Mouse (Mus musculus): ENCODE measurements around the gene Ugt1a8. TPM values are rescaled to one million over a fixed set of nuclear protein-coding genes. Genes with fewer than 3 reads are reported as not detected.

Gene Ugt1a8
- total and polyA plus RNA-seq, 3 experiments, result not detected

DNA sequence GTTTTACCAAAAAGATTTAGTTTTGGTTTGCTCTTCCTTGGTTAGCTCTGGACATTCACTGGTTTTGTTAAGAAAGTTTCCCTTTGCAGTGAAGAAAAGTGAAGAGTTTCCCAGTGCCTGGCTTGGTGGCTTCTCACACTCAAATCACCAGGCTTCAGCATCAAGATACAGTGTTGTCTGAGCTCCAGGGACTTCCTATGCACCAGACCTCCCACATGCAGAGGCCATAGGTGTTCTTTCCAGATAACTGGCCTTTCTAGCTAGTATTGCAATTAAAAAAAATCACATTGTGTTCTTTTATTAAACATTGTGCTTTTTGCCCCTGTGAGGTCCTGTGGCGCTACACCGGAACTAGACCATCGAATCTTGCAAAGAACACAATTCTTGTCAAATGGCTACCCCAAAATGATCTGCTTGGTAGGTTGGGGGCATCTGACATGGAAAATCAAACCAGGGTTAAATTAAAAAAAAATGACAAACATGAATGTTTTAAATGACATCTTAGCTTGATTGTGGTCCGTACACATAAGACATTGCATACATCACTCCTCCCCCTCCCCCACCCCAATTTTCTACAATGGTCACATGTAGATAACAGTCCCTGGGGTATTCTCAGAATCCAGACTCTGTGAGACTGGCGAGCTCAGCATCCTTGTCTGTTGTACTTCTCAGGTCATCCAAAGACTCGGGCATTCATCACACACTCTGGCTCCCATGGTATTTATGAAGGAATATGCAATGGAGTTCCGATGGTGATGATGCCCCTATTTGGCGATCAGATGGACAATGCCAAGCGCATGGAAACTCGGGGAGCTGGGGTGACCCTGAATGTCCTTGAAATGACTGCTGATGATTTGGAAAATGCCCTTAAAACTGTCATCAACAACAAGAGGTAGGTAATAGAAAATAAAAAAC, 128.1 kb downstream of the Ugt1a8 start:
- Histone ChIP-seq H3K36me3 (replicated peaks) (no peaks in the 10 kb centered on the region), H3K9me3 (replicated peaks) (no peaks in the 10 kb centered on the region), H3K27me3 (ENCODE audit: insufficient read depth, low read length) (no peaks in the 10 kb centered on the region), H3K4me1 (ENCODE audit: insufficient read depth, low read depth, low read length) (no peaks in the 10 kb centered on the region), H3K4me3 (ENCODE audit: low read depth, low read length) (no peak overlapping the region)
- TF ChIP-seq GATA1 (IDR thresholded peaks at IDR 0.05; ENCODE audit: borderline replicate concordance, low read length), result no peak
- no peak for TF ChIP-seq POLR2AphosphoS5 (IDR thresholded peaks at IDR 0.05; ENCODE audit: insufficient replicate concordance, low read depth, low read length)
- DNase-seq (ENCODE audit: low spot score) (no peak), ATAC-seq (ENCODE audit: extremely low read depth, insufficient number of reproducible peaks, low FRiP score, poor library complexity, severe bottlenecking) (no peak)

DNA sequence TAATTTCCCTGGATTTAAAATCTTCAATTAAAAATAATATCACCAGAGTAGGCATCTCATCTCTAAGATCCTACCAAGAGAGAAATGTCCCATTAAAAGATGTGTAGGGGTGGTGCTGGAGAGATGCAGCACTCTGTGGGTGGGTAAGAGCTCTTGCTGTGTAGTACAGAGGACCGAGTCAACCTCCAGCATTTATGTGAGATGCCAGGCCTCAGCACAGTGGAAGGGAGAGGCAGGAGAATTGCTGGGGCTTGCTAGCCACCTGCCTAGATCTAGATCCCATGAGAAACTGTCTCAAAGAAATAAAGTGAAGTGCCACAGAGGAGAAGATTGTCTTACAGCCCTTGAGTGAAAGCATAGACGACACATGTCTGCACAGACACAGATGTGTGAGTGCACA, 128.9 kb downstream of the Ugt1a8 start:
- H3K27me3 ChIP-seq (ENCODE audit: insufficient read depth, low read length), result no peaks in the 10 kb centered on the region
- TF ChIP-seq GATA2 (IDR thresholded peaks at IDR 0.05; ENCODE audit: borderline replicate concordance, low read depth, low read length) (no peak), POLR2AphosphoS5 (IDR thresholded peaks at IDR 0.05; ENCODE audit: insufficient replicate concordance, low read depth, low read length) (no peak), TAL1 (conservative IDR thresholded peaks at IDR 0.05; ENCODE audit: low read depth, low read length) (no peak), GATA1 (IDR thresholded peaks at IDR 0.05; ENCODE audit: borderline replicate concordance, low read length) (no peak), CTCF (IDR thresholded peaks at IDR 0.05; ENCODE audit: low read depth, low read length) (no peak)
- no peak overlapping the region for H3K4me3 ChIP-seq (ENCODE audit: low read depth, low read length)
- no peaks in the 10 kb centered on the region for H3K36me3 ChIP-seq (replicated peaks)
- no peaks in the 10 kb centered on the region for H3K9me3 ChIP-seq (replicated peaks)
- ATAC-seq (ENCODE audit: extremely low read depth, insufficient number of reproducible peaks, low FRiP score, poor library complexity, severe bottlenecking), result no peak
- no peak for DNase-seq (ENCODE audit: low spot score)
- no peaks in the 10 kb centered on the region for H3K4me1 ChIP-seq (ENCODE audit: insufficient read depth, low read depth, low read length)

DNA sequence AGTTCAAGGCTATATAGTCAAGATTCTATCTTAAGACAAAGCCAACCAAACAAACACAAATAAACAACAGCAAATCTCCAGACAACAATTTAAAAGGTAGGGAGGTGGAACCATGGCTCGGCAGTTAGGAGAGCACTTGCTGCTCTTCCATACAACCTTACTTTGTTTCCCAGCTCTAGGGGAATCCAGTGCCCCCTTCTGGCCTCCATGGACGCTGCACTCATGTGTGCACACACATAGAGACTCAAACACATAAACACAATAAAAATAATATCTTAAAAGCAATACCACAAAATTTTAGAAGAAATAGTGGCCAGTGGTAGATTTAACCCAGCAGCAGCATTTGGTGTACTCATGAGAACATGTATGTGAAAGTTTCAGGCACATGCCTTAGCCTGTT, 129.5 kb downstream of the Ugt1a8 start:
- H3K4me1 ChIP-seq (ENCODE audit: insufficient read depth, low read depth, low read length), result no peaks in the 10 kb centered on the region
- no peaks in the 10 kb centered on the region for H3K9me3 ChIP-seq (replicated peaks)
- H3K27me3 ChIP-seq (ENCODE audit: insufficient read depth, low read length), result no peaks in the 10 kb centered on the region
- DNase-seq (ENCODE audit: low spot score) (no peak), ATAC-seq (ENCODE audit: extremely low read depth, insufficient number of reproducible peaks, low FRiP score, poor library complexity, severe bottlenecking) (no peak)
- no peaks in the 10 kb centered on the region for H3K36me3 ChIP-seq (replicated peaks)
- no peak for TF ChIP-seq GATA1 (IDR thresholded peaks at IDR 0.05; ENCODE audit: borderline replicate concordance, low read length)
- TF ChIP-seq CTCF (IDR thresholded peaks at IDR 0.05; ENCODE audit: low read depth, low read length), result 0 out of 2 replicates have a peak, but pooled peaks have one; percentile 13
- TF ChIP-seq POLR2AphosphoS5 (IDR thresholded peaks at IDR 0.05; ENCODE audit: insufficient replicate concordance, low read depth, low read length), result no peak
- TF ChIP-seq GATA2 (IDR thresholded peaks at IDR 0.05; ENCODE audit: borderline replicate concordance, low read depth, low read length), result no peak
- no peak for TF ChIP-seq TAL1 (conservative IDR thresholded peaks at IDR 0.05; ENCODE audit: low read depth, low read length)
- H3K4me3 ChIP-seq (ENCODE audit: low read depth, low read length), result no peak overlapping the region

DNA sequence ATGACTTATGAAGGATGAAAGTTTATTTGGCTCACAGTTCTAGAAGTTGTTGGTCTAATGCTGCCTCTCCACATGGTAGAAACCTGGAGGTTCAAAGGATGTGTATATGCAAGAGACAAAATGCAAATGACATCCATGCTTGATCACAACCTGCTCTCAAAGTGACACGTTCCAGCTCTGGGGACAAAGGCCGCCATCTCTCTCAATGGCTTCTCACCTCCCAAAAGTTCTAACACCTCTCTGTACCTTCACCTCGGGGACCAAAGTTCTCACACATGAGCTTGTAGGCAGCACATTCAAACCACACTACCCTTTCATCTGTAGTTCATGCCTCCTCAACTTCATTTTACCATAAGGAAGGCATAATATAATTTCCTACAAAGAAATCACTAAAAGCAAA, 130.0 kb downstream of the Ugt1a8 start:
- no peaks in the 10 kb centered on the region for H3K36me3 ChIP-seq (replicated peaks)
- H3K4me3 ChIP-seq (ENCODE audit: low read depth, low read length), result no peak overlapping the region
- TF ChIP-seq GATA1 (IDR thresholded peaks at IDR 0.05; ENCODE audit: borderline replicate concordance, low read length), result no peak
- no peak for TF ChIP-seq POLR2AphosphoS5 (IDR thresholded peaks at IDR 0.05; ENCODE audit: insufficient replicate concordance, low read depth, low read length)
- no peak for TF ChIP-seq GATA2 (IDR thresholded peaks at IDR 0.05; ENCODE audit: borderline replicate concordance, low read depth, low read length)
- TF ChIP-seq TAL1 (conservative IDR thresholded peaks at IDR 0.05; ENCODE audit: low read depth, low read length), result no peak
- no peak for TF ChIP-seq CTCF (IDR thresholded peaks at IDR 0.05; ENCODE audit: low read depth, low read length)
- no peaks in the 10 kb centered on the region for H3K27me3 ChIP-seq (ENCODE audit: insufficient read depth, low read length)
- H3K9me3 ChIP-seq (replicated peaks), result no peaks in the 10 kb centered on the region
- no peak for ATAC-seq (ENCODE audit: extremely low read depth, insufficient number of reproducible peaks, low FRiP score, poor library complexity, severe bottlenecking)
- no peaks in the 10 kb centered on the region for H3K4me1 ChIP-seq (ENCODE audit: insufficient read depth, low read depth, low read length)
- no peak for DNase-seq (ENCODE audit: low spot score)

DNA sequence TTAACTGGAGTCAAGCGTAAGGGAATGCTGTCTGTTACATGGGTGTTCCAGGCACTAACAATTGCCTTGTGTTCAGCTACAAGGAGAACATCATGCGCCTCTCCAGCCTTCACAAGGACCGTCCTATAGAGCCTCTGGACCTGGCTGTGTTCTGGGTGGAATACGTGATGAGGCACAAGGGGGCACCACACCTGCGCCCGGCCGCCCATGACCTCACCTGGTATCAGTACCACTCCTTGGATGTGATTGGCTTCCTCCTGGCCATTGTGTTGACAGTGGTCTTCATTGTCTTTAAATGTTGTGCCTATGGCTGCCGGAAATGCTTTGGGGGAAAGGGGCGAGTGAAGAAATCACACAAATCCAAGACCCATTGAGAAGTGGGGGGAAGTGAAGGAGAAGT, 130.4 kb downstream of the Ugt1a8 start:
- ATAC-seq (ENCODE audit: extremely low read depth, insufficient number of reproducible peaks, low FRiP score, poor library complexity, severe bottlenecking) (no peak), DNase-seq (ENCODE audit: low spot score) (no peak)
- TF ChIP-seq POLR2AphosphoS5 (IDR thresholded peaks at IDR 0.05; ENCODE audit: insufficient replicate concordance, low read depth, low read length) (no peak), GATA2 (IDR thresholded peaks at IDR 0.05; ENCODE audit: borderline replicate concordance, low read depth, low read length) (no peak), CTCF (IDR thresholded peaks at IDR 0.05; ENCODE audit: low read depth, low read length) (no peak), GATA1 (IDR thresholded peaks at IDR 0.05; ENCODE audit: borderline replicate concordance, low read length) (no peak), TAL1 (conservative IDR thresholded peaks at IDR 0.05; ENCODE audit: low read depth, low read length) (no peak)
- H3K27me3 ChIP-seq (ENCODE audit: insufficient read depth, low read length), result no peaks in the 10 kb centered on the region
- no peaks in the 10 kb centered on the region for H3K4me1 ChIP-seq (ENCODE audit: insufficient read depth, low read depth, low read length)
- H3K9me3 ChIP-seq (replicated peaks), result no peaks in the 10 kb centered on the region
- H3K4me3 ChIP-seq (ENCODE audit: low read depth, low read length), result no peak overlapping the region
- H3K36me3 ChIP-seq (replicated peaks), result no peaks in the 10 kb centered on the region

DNA sequence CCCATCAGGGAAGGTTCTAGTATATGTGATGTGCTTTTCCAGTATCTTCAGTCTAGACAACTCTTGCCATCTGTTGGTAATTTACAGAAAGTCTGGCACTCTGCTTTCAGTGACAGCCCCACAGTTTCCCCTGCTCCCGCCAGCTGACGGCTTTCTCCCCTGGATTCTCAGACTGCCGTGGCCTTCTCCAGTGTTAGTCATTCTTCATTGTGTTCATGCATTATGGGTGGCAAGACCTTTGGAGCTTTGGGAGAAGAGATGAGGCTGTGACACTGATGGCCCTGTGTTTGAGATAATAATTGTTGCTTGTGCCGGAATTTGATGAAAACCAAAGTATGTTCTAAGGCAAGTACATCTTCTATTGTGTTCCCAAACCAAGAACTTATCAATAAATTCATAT, 131.0 kb downstream of the Ugt1a8 start:
- H3K36me3 ChIP-seq (replicated peaks), result no peaks in the 10 kb centered on the region
- TF ChIP-seq CTCF (IDR thresholded peaks at IDR 0.05; ENCODE audit: low read depth, low read length) (no peak), GATA1 (IDR thresholded peaks at IDR 0.05; ENCODE audit: borderline replicate concordance, low read length) (no peak), POLR2AphosphoS5 (IDR thresholded peaks at IDR 0.05; ENCODE audit: insufficient replicate concordance, low read depth, low read length) (no peak), GATA2 (IDR thresholded peaks at IDR 0.05; ENCODE audit: borderline replicate concordance, low read depth, low read length) (no peak)
- H3K4me1 ChIP-seq (ENCODE audit: insufficient read depth, low read depth, low read length), result no peaks in the 10 kb centered on the region
- no peaks in the 10 kb centered on the region for H3K27me3 ChIP-seq (ENCODE audit: insufficient read depth, low read length)
- no peak overlapping the region for H3K4me3 ChIP-seq (ENCODE audit: low read depth, low read length)
- no peak for DNase-seq (ENCODE audit: low spot score)
- H3K9me3 ChIP-seq (replicated peaks), result no peaks in the 10 kb centered on the region
- ATAC-seq (ENCODE audit: extremely low read depth, insufficient number of reproducible peaks, low FRiP score, poor library complexity, severe bottlenecking), result no peak

Data from G1E (cell line).